Mouse (Mus musculus) testis, postnatal 10 days (tissue): ENCODE results near the gene Rnf26.
A peak's percentile ranks its signal among the peaks of the same experiment; 100 is the strongest.

Source experiments
- DNase-seq: peaks from one replicate; pipeline ENCODE4 v3.0.0; 2021; ENCODE audit warnings: low spot score

The Rnf26 gene

GRCm38 (mm10) chr9:44074395-44075275, 38.7 kb downstream of the Rnf26 start:
- peak; percentile 68 for DNase-seq

- DNase-seq, result no peak
These were observed 40.2 kb downstream of the Rnf26 start for GRCm38 (mm10) chr9:44073115-44073514.

DNA sequence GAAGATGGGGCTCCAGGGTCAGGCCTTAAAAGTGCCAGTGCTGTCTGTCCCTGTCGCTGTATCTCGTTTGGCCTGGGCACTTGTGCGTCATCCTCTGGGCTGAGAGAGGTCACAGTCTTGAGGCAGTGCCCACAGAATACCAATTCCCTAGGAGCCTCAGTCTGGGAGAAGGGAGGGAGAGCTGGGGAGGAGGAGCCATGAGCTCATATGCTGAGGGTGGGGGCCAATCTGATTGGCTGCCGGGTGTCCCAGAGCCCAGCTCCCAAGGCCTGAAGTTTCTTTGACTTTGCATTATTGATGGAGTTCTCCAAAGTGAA, 40.8 kb downstream of the Rnf26 start:
- peak; percentile 47 for DNase-seq

DNA sequence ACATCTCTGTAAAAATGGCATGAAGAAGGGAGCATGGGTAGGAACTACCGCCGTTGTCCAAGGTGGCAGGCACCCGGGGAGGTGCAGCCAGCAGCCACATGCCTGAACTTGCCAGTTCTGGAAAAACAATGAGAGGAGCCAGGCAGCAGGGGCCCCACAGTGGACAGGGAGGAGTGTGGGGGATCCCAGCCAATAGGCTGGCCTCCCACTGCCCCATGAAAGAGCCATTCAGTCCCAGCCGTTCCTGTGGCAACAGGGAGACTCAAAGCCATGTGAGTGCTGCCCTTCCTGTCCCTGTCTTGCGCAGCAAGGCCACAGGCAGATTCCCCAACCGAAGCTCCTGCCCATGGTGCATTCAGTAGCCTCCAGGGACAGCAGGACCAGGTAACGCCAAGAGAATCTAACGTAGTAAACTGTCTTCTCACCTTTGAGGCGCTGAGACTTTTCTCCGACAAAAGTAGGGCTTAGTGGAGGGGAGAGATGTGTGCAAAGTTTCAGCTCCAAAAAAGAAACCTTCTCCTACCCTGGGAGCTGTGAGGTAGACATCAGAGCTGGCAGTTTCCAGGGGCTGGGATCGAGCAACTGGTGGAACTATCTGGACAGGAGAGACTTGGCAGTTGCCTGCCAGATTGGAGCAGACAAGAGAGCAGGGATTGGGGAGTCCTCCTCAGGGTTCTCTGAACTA, 41.3 kb downstream of the Rnf26 start:
- peak; percentile 49 for DNase-seq

GRCm38 (mm10) chr9:44070844-44071231, 42.5 kb downstream of the Rnf26 start:
- DNase-seq, result no peak

- DNase-seq, result no peak
These were observed 43.0 kb downstream of the Rnf26 start for GRCm38 (mm10) chr9:44070113-44070843.

GRCm38 (mm10) chr9:44069252-44069651, 44.1 kb downstream of the Rnf26 start:
- no peak for DNase-seq

- DNase-seq, result no peak
These were observed 45.4 kb downstream of the Rnf26 start for GRCm38 (mm10) chr9:44067960-44068330.

- DNase-seq, result no peak
These were observed 45.9 kb downstream of the Rnf26 start for GRCm38 (mm10) chr9:44067241-44067959.

- DNase-seq, result peak; percentile 100
These were observed 46.5 kb downstream of the Rnf26 start, which contains the start of gene Usp2 for GRCm38 (mm10) chr9:44066785-44067225. Gene Usp2 (plus strand): TSS chr9:44067021.

- no peak for DNase-seq
These were observed 48.1 kb downstream of the Rnf26 start for GRCm38 (mm10) chr9:44065177-44065576.

DNA sequence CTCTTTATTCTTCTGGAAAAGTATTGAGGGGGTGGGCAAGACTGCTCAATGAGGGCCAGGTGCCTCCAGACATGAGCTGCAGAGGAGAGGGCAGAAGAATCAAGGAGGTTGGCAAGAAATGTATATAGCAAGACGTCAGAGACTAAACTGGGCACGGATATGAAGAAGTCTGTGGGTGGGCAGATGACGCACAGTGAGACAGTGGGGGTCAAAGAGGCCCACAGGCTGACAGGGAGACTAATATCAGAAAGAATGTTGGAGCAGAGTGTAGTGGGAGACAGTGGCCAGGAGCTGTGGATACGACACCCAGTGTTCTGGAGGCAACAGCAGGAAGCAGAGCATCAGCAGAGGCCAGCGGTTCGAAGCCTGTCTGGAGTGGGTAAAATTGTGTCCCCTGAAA, 54.7 kb downstream of the Rnf26 start:
- DNase-seq, result no peak

GRCm38 (mm10) chr9:44053936-44054335, 59.4 kb downstream of the Rnf26 start:
- no peak for DNase-seq

GRCm38 (mm10) chr9:44052855-44053254, 60.5 kb downstream of the Rnf26 start:
- no peak for DNase-seq

DNA sequence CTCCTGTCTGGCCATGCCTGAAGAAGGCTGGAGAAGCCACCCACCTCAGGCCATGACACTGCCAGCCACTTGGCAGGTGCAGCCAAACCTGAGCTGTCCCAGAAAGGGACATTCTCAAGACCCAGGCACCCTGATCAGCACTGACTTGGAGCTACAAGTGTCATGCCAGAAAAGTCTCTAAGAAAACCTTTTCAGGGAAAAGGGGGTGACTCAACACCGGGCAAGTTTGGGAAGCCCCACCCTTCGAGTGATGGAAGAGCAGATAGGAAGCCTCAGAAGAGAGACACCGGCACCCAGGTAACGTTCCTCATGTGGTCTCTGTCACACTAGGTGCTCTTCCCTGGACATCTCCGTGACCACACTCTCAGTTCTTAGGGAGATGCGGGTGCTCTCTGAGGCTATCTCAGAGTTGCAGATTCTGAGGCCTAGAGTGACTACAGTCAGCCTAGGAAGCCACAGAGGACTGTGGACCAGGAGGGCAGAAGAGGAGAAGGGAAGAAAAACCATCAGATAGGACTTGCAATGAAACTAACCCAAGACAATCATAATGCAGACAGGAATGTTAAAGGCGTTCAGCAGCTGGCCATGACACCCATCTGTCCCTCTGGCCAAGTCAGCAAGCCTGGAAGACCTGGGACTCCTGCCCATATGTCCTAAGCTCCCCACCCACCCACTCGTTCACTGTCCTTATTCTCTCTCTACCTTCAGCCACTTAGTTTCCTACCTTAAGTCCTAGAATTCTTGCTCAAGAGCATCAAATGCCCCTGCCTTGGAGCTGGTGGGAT, 63.7 kb downstream of the Rnf26 start:
- DNase-seq, result no peak

DNA sequence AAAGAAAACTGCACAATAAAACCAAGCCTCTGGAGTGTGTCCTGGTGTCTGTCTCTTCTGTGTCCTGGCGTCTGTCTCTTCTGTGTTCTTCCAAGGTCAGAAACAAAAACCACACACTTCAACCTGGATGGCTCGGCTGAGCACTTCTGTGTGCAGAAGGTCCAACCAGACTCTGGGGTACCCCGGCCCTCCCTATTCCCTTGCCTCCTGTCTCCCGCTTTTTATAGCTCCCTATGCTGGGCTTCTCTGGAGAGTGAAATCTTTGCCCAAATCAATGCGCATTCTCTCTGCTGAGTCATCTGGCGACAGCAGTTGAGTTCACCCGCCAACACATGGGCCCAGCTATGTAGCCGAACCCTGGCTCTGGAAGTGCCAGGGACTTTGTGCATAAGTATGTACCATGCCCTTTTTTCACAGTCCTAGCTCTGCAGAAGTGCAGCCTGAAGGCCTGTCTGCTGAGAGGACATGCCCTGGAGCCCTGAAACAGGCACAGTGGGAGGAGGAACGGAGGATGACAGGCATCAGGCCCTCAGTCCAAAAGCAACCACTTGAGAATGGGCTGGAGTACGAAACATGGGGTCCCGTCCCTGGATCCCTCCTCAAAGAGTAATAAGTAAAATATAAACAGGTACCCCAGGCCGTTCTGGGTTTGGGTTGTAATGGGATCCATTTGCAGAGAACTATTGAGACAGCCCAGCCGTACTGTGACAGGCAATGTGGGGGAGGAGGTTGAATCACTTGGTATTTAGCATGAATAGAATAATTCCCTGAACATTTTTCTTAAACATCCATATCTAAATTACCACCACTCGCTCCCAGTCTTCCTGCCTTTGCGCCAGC, 64.6 kb downstream of the Rnf26 start:
- DNase-seq, result no peak

DNA sequence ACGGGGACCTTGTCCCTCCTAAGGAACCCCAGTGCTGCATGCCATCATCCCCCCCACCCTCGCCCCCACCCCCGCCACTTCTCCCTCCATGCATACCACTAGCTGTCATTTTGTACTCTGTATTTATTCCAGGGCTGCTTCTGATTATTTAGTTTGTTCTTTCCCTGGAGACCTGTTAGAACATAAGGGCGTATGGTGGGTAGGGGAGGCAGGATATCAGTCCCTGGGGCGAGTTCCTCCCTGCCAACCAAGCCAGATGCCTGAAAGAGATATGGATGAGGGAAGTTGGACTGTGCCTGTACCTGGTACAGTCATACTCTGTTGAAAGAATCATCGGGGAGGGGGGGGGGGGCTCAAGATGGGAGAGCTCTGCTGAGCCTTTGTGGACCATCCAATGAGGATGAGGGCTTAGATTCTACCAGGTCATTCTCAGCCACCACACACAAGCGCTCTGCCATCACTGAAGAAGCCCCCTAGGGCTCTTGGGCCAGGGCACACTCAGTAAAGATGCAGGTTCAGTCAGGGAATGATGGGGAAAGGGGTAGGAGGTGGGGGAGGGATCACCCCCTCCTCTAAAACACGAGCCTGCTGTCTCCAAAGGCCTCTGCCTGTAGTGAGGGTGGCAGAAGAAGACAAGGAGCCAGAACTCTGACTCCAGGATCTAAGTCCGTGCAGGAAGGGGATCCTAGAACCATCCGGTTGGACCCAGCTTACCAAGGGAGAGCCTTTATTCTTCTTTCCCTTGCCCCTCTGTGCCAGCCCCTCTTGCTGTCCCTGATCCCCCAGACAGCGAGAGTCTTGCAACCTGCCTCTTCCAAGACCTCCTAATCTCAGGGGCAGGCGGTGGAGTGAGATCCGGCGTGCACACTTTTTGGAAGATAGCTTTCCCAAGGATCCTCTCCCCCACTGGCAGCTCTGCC, 65.5 kb downstream of the Rnf26 start:
- DNase-seq, result no peak

GRCm38 (mm10) chr9:44047071-44047470, 66.2 kb downstream of the Rnf26 start:
- DNase-seq, result no peak

DNA sequence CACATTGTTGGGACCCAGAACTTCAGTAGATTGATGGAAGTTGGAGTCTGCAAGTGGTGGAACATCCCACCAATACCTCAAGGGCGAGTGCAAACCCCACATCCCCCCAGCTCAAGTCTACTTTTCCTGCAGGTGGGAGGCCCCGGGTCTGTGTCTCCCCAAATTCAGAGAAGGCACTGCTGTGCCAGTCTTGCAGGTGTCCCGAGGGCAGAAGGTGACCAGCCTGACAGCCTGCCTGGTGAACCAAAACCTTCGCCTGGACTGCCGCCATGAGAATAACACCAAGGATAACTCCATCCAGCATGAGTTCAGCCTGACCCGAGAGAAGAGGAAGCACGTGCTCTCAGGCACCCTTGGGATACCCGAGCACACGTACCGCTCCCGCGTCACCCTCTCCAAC, 66.9 kb downstream of the Rnf26 start:
- DNase-seq, result no peak
